Mouse (Mus musculus): Measurements from ENCODE around the gene Trim46.

DNA sequence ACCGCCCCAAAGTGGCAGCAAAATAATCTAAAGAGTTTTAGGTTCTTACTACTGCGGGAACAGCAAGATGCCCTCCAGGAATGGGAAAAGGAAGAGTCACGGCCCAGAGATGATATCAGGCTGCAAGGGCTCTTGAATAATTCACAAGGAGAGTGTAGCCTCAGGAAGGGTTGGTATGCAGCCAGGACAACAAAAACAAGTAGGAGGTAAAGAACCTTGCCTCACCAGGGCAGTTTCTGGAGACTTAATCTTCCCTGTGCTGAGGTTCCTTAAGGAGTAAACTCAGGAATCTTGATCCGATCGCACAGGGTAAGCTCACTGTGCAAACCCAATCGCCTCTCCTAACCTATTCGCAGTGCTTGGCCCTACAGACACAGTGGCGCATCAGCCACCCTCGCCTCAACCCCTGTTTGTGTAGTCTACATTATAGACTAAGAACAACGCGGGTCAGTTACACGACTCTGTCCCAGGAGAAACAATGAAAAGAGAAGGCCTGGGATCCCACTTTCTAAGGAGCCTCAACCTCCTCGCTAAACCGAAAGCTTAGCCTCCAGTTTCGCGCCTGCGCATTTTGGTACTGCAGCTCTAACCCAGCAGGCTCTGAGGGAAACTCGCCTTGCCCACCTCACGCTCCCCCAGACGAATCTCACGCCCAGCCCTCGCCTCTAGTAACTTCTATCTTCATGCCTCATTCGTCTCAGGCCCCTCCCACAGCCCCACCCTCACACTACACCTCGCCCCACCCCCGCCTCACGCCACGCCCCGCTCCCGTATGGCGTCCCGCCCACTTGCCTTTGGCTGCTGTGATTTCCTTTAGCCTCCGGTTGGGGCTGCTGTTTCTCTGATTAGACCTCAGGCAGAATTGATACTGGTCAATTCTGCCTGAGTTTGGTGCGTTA lies 49.9 kb downstream of the Trim46 start:
- TF ChIP-seq CTCF (conservative IDR thresholded peaks at IDR 0.05; ENCODE audit: low read length) (peak; percentile 25), POU5F1 (IDR thresholded peaks at IDR 0.05; ENCODE audit: borderline replicate concordance, low read length) (no peak)

Measured in E14TG2a.4 (cell line).